Mouse (Mus musculus): ENCODE results near the gene Arhgef28.
A peak's percentile ranks its signal among the peaks of the same experiment; 100 is the strongest.
"Not testable (repeated sequence)": the region's sequence is repeated elsewhere in the genome, so short reads cannot be mapped to it uniquely, and the experiment has no call there.

Arhgef28 gene

DNA sequence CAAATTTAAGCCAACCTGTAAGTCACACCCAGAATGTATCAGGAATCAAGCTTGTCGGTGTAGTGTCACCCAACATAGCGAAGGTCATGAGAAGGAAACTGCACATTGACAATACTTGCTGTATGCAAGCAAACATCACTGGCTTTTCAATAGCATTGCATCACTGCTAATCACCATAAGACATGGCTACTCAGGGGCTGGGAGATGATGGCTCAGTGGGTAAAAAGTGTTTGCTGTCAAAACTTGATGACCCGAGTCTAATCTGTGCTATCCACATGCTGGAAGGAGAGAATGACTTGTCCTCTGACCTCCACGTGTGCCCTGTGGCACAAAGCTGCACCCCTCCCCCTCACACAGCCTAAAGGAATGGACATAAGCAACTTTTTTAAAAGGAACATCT lies 133.0 kb downstream of the Arhgef28 start:
- ATAC-seq (ENCODE audit: low TSS enrichment): no peak

DNA sequence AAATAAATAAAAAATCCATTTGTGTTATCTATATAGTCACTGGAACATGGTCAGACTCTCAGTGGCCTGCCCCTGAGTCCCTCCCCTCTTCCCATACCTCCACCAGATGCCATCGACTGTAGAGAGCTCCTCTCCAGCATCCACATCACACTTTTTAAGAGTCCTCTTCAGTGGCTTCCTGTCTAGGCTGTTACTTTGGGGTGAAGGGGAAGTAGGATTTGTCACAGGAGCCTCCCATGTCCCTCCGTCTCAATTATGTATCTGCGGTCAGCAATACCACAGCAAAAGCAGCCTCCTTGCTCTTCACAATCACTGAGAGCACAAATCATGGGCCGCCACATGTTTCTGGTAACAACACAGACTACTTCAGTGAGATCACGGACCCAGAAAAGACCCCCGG lies 135.8 kb downstream of the Arhgef28 start:
- ATAC-seq (ENCODE audit: low TSS enrichment): no peak

DNA sequence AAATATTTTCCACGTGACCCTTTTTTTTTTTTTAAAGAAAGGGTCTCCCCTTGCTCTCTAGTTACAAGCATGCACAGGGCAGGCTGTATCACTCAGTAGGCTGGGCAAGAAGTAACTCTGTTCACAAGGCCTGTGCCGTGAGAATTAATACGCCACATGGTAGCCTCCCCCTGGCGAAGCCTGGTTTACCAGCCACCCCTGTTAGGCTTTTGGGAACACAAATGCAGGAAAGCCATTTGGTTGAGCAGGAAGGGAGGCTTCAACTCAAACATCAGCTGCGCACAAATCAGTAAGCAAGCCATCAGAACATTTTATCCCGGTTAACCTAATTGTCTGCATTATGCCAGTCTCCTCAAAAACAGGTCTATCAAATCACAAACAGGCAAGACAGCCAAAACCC lies 136.6 kb downstream of the Arhgef28 start:
- no peak for ATAC-seq (ENCODE audit: low TSS enrichment)

DNA sequence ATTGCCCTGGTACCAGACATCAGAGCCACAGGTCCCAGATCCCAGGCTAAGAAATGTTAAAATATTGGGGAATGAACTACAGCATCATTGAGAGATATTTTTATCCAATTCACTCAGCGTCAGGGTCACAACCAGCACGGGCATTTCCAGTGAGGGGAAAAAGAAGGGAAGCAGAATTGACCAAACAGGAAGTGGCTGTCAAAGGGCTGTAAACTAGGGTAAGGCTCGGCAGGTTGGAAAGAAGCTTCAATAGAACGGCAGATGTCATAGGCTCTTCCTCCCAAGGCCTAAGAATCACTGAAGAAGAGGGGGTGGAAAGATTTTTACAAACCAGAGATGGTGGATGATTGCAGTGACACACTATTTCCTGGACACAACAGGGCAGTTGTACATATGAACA lies 143.4 kb downstream of the Arhgef28 start:
- ATAC-seq (ENCODE audit: low TSS enrichment): no peak

- not testable (repeated sequence) for ATAC-seq (ENCODE audit: low TSS enrichment)
These were observed 146.1 kb downstream of the Arhgef28 start for GRCm38 (mm10) chr13:98060121-98060520.

DNA sequence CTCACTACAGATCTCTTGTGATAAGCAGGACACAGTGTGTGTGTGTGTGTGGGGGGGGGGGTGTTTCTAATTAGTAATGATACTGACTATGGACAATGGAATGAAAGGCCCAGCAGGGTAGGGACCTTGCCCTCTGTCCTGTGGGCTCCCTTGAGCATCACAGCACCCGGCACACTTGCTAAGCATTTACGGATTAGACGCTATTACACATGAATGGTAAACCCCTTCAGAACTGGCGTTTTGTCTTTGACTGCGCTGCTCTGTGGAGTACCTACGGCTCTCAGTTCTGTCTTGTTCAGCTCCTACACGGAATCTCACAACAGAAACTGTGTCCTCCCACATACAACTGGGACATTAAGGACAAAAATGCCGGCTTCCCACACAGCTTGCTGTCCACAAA lies 151.0 kb downstream of the Arhgef28 start:
- ATAC-seq (ENCODE audit: low TSS enrichment): peak; percentile 81

DNA sequence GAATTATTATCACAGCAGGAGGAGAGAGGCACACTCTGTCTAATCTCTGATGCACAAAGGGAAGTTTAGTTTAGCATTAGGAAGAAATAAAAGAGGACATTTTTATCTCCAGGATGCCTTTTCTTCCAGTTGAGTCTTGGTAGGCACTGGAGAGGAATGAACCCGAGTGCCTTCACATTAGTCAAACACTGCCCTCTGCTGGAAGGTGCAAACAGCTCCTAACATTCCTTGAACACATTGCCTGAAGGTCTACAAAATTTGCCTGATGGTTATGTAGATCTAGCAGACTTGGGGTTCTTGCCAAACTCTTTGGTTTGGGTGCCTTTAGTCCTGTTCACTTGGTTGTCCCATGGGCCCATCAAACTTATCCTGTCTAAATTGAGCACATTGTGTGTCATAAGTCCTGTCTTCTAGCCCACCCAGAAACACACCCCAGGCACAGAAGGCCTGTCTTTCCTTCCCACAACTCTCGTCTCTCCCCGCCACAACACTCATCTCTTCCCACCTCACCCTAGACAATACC lies 165.6 kb downstream of the Arhgef28 start:
- ATAC-seq (ENCODE audit: low TSS enrichment): peak; percentile 72; the same call in 1 of the 2 replicates

GRCm38 (mm10) chr13:98038731-98039130 lies 167.5 kb downstream of the Arhgef28 start:
- no peak for ATAC-seq (ENCODE audit: low TSS enrichment)

GRCm38 (mm10) chr13:98037693-98038092 lies 168.5 kb downstream of the Arhgef28 start:
- ATAC-seq (ENCODE audit: low TSS enrichment): peak; percentile 55; the same call in 1 of the 2 replicates

DNA sequence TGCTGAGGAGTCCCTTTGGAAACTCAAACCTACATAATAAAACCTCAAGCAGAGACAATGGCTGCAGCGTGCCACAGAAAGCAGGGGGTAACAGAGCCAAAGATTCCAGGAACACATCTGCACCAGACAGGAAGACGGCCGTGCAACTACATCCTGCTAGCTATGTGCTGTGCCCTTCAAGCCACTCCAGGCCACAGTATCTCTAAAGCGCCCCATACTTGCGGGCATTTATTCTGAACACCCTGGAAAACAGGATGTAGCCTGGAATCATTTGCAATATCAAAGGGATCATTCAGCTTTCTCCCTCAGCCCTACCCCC lies 174.6 kb downstream of the Arhgef28 start:
- peak; percentile 48 for ATAC-seq (ENCODE audit: low TSS enrichment)

DNA sequence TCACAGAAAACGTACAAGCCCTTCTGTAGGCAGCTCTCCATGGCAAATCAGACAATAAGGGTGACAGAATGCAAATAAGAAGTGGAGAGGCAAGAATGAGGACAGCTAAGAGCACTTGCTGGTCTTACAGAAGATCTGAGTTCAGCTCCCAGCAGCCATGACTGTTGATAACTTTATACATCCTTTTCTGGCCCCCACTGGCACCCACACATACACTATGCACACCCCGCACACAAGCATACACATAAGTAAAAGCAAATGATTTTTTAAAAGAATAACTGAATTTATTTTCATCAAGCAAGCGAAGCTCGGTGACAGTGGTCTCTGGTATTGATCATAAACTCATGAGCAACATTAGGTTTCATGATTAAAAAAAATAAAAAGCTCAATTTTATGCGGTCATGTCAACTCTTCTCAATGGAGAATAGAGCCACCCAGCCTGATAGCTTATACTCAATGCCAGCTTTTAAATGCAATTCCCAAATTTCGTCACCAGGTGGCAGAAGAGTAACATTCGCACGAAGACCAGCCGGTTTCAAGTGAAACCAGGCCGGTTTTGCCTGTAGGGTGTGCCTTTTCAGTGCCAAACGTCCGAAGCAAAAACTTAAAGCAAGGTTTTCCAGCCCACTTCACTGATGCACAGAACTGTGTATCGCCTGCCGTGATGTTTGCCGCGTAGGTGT lies 175.1 kb downstream of the Arhgef28 start:
- peak; percentile 86 for ATAC-seq (ENCODE audit: low TSS enrichment)

DNA sequence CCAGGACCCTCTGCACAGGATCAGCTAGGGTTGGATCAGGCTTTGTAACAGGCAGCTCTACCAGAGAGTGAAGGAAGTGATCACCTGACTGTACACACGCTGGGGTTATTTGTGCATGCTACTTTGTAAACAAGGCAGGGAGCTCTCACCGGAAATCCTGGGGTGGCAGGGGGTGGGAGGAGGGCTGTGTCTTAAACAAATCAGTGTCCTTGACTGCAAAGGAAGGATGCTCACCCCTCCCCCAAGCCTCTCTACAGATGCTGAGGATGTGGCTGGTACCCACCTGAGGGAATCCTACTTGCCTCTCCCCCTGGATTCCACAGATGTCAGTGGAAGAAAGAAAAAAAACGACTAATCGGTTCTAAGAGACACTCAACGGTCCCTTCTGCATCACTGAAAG lies 176.2 kb downstream of the Arhgef28 start:
- no peak for ATAC-seq (ENCODE audit: low TSS enrichment)

DNA sequence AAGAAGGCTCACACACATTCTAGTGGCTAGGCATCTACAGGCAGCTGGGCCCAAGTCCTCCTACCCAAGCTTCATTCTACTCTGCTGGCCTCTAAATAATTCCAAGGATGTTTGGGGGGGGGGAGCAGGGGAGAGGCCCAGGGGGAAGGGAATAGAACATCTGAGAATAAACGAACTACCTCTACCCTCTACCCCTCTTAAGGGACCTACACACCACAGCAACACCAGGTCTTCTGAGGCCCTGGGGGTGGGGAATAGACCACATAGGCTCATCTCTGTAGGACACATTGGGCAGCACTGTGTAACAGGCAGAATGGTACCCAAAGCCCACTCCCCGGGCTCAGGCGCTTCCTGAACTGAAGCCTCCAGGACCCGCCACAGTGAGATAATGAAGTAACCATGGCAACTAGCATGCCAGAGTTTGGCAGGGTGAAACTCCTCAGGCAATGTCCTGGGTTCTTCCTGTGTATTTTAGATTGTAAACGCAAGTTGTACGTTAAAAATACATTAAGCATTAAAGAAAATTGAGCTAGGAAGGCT lies 177.5 kb downstream of the Arhgef28 start:
- no peak for ATAC-seq (ENCODE audit: low TSS enrichment)

DNA sequence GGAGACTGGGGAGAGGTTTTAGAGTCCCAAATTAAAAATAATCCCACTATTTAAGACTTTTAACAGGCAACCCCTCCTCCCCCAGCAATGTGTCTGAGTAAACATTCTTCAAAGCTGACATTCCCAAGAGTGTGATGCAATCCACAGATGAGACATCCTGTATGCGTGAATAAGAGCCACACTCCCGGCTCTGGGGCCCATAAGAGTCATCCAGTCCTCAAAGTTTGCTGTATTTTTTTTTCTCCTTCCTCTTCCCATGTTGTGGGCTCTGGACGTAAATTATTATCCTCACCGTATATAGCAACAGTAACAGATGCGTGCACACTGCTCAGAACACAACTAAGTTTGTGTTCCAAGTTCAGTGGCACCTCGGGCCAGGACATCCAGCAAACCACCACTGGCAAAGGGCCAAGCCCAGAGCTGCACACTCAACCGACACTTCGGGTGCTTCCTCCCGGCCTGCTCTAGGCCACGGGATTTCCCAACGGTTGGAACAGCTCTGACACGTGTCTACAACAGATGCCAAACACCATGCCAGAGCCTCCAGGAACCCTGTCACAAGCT lies 178.5 kb downstream of the Arhgef28 start:
- ATAC-seq (ENCODE audit: low TSS enrichment): no peak

GRCm38 (mm10) chr13:98027122-98027521 lies 179.1 kb downstream of the Arhgef28 start:
- ATAC-seq (ENCODE audit: low TSS enrichment): 0 out of 2 replicates have a peak, but pooled peaks have one; percentile 60

DNA sequence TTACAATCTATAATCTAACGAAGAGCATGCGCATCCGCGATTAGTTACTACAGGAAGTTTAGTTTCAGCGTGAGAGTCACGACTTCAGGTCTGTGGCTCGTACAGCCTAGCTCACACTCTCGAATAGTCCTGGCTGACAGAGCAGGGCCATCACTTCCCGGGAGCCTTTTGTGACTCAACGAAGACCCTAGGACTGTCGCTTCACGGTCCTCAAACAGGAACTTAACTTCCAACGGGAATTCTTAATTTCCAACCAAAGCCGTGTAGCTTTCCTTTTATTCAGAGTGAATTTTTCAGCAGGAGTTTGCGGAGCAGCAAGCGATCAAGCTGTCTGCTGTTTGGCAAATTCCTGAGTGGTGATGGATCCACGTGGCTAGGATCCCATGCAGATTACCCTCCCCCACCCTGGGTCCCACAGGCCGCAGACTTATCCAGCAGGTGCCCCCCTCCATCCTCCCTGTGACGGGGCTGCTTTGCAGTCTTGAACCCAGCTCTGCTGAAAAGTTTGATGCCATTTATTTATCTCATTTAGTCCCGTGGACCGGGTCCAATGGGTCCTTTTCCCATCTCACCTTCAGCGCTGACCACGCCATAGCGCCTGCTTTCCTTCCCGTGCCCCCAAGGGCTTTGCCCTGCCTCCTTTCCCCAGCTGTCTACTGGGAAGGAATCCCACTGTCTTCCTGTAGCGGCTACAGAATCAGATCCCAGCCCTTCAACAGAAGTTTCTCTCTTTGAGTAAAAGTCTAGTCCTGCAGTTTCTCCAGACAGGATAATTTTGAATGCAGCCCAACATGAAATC lies 180.3 kb downstream of the Arhgef28 start:
- ATAC-seq (ENCODE audit: low TSS enrichment): no peak

GRCm38 (mm10) chr13:98025162-98025561 lies 181.1 kb downstream of the Arhgef28 start:
- no peak for ATAC-seq (ENCODE audit: low TSS enrichment)

DNA sequence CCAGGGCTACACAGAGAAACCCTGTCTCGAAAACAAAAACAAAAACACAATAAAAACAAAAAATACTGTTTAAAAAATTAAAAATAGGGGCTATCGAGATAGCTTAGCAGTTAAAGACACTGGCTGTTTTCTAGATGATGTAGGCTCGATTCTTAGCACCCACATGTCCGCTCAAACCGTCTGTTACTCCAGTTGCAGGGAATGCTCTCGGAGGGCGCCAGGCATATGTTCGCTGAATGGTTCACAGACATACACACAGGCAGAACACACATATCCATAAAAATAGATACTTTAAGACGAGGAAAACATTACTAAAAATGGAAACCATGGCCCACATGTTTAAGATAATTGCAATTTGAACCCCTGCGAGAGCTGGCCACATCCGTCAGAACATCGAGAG lies 181.6 kb downstream of the Arhgef28 start:
- ATAC-seq (ENCODE audit: low TSS enrichment): no peak

- no peak for ATAC-seq (ENCODE audit: low TSS enrichment)
These were observed 184.3 kb downstream of the Arhgef28 start for GRCm38 (mm10) chr13:98021906-98022305.

GRCm38 (mm10) chr13:98018837-98019236 lies 187.4 kb downstream of the Arhgef28 start:
- not testable (repeated sequence) for ATAC-seq (ENCODE audit: low TSS enrichment)

DNA sequence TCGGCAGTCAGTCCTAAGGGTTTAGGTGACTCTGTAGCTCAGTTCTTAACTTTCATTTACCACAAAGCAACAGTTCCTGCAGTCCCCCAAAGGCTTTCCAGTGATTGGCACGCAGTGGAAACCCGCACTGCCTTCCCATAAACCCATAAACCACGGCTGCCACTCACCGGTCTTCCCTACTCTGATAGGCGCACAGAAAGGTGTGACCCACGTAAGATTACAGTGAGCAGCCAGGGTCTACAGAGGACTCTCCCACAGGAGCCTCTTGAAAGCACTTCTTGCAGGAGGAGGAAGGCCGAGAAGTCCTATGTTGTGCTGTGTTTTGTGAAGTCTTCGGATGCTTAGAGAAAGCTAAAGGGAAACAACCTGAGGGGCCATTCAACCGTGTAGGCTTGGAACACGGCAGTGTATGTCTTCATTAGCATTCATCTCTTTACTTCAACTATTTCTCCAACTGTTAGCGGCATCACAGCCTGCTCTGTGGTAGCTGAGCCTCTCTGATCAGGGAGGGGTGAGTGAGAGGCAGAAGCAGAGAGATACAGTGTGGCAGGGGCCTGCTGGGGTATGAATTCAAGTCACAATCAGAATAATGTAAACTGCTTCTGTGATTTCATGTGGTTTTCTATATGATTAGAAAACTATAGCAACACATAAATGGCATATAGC lies 189.2 kb downstream of the Arhgef28 start:
- peak; percentile 98 for ATAC-seq (ENCODE audit: low TSS enrichment)
